Mouse (Mus musculus): ENCODE data around the gene Chil1. TPM values are rescaled to one million over a fixed set of nuclear protein-coding genes. Genes with fewer than 3 reads are reported as not detected.
A peak's percentile ranks its signal among the peaks of the same experiment; 100 is the strongest.

Gene Chil1
- total and polyA plus RNA-seq, 3 experiments = 1.7 to 6.7 (median 6.1) TPM

DNA sequence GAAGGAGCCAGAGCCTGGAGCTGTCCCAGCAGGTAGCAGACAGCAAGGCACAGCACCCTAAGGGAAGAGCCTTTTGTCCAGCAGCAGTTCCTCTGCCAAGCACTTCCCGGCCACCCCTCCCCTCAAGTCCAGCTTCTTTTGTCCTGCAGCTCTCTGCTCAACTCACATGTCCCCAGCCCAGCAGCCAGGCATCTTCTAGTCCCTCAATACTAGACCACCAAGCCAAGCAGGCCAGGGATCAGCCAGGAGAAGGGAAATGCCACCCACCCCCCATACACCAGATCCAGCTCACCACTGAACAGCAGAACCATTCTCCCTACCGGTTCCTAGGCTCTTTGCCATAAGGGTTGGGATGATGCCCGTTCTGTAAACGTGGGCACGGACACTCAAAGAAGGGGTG, 37.6 kb downstream of the Chil1 start:
- TF ChIP-seq POLR2AphosphoS2 (IDR thresholded peaks at IDR 0.05; ENCODE audit: low read depth, low read length) (no peak), PAX5 (IDR thresholded peaks at IDR 0.05; ENCODE audit: low read length) (no peak), KAT2A (IDR thresholded peaks at IDR 0.05; ENCODE audit: insufficient replicate concordance, low read length) (no peak), SIN3A (IDR thresholded peaks at IDR 0.05; ENCODE audit: low read length) (no peak), MAZ (IDR thresholded peaks at IDR 0.05; ENCODE audit: low read depth, low read length) (no peak), BHLHE40 (IDR thresholded peaks at IDR 0.05; ENCODE audit: low read depth, low read length) (no peak), RAD21 (IDR thresholded peaks at IDR 0.05; ENCODE audit: low read depth, low read length) (no peak), TBP (conservative IDR thresholded peaks at IDR 0.05; ENCODE audit: low read depth, low read length) (no peak), RCOR1 (conservative IDR thresholded peaks at IDR 0.05; ENCODE audit: low read depth, low read length) (no peak), MYC (IDR thresholded peaks at IDR 0.05; ENCODE audit: low read depth, low read length) (no peak), MXI1 (IDR thresholded peaks at IDR 0.05; ENCODE audit: low read depth, low read length) (no peak), HCFC1 (IDR thresholded peaks at IDR 0.05; ENCODE audit: low read depth, low read length) (no peak), ETS1 (conservative IDR thresholded peaks at IDR 0.05; ENCODE audit: low read depth, low read length) (no peak), USF1 (IDR thresholded peaks at IDR 0.05; ENCODE audit: low read depth, low read length) (no peak), USF2 (conservative IDR thresholded peaks at IDR 0.05; ENCODE audit: low read depth, low read length) (no peak), SMC3 (IDR thresholded peaks at IDR 0.05; ENCODE audit: low read depth, low read length) (no peak), MAFK (IDR thresholded peaks at IDR 0.05; ENCODE audit: insufficient replicate concordance, low read length) (no peak), NRF1 (IDR thresholded peaks at IDR 0.05; ENCODE audit: low read depth, low read length) (no peak), CHD1 (IDR thresholded peaks at IDR 0.05; ENCODE audit: low read depth, low read length) (no peak)
- Histone ChIP-seq H3K27me3 (replicated peaks) (no peaks in the 10 kb centered on the region), H3K4me1 (ENCODE audit: control insufficient read depth in 1 of 2, insufficient read depth in 2 of 2) (peaks cover 35 to 64% of the 10 kb centered on the region in 2 experiments), H3K4me3 (replicated peaks in 1 of 3; ENCODE audit: low read depth in 2 of 3, low read length in 2 of 3, poor library complexity in 1 of 3) (no peak overlapping the region), H3K9me3 (replicated peaks; ENCODE audit: low read length) (no peaks in the 10 kb centered on the region), H3K9ac (ENCODE audit: insufficient read depth, low read depth) (no peak overlapping the region), H3K27ac (ENCODE audit: insufficient read depth, low read depth) (no peak overlapping the region), H3K79me2 (replicated peaks; ENCODE audit: control insufficient read depth, extremely low read depth, insufficient read depth, poor library complexity, severe bottlenecking) (no peaks in the 10 kb centered on the region), H3K4me2 (ENCODE audit: insufficient read depth, low read depth, poor library complexity, severe bottlenecking) (no peak overlapping the region), H3K36me3 (replicated peaks in 1 of 2; ENCODE audit: control insufficient read depth in 1 of 2, insufficient read depth in 1 of 2, low read length in 1 of 2) (no peaks in the 10 kb centered on the region)
- no peak for DNase-seq (ENCODE audit: extremely low read depth)
- in situ Hi-C loops (cut with MboI; ENCODE audit: low pct_ligation_motif_present, low pct_unique_long_range_greater_than_20kb, low sequenced_read_pairs) = no loop called here
- dilution Hi-C loops (cut with MboI; ENCODE audit: extremely low pct_ligation_motif_present, extremely low pct_unique_long_range_greater_than_20kb, low sequenced_read_pairs) = no loop called here

DNA sequence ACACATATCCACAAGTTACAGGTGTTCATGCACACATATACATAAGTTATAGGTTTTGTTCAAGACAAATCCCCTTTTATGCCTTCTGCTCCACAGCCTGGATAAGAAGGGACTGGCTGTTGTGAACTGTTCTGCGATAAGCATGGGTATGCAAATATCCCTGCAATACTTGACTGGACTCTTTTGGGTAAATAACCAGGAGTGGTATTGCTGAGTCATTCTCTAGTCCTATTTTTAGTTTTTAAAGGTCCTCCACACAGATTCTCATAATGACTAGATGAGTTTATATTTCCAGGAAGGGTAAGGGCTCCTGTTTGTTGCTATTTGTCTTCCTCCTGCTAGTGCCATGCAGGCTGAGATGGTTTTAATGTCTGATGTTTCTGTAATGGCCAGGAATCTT, 39.2 kb downstream of the Chil1 start:
- H3K36me3 ChIP-seq (replicated peaks in 1 of 2; ENCODE audit: control insufficient read depth in 1 of 2, insufficient read depth in 1 of 2, low read length in 1 of 2) = no peaks in the 10 kb centered on the region
- in situ Hi-C loops (cut with MboI; ENCODE audit: low pct_ligation_motif_present, low pct_unique_long_range_greater_than_20kb, low sequenced_read_pairs) = no loop called here
- no peaks in the 10 kb centered on the region for H3K9me3 ChIP-seq (replicated peaks; ENCODE audit: low read length)
- peaks cover 35 to 58% of the 10 kb centered on the region in 2 experiments for H3K4me1 ChIP-seq (ENCODE audit: control insufficient read depth in 1 of 2, insufficient read depth in 2 of 2)
- H3K4me3 ChIP-seq (replicated peaks in 1 of 3; ENCODE audit: low read depth in 2 of 3, low read length in 2 of 3, poor library complexity in 1 of 3) = no peak overlapping the region
- no peaks in the 10 kb centered on the region for H3K79me2 ChIP-seq (replicated peaks; ENCODE audit: control insufficient read depth, extremely low read depth, insufficient read depth, poor library complexity, severe bottlenecking)
- peak; percentile 84 for DNase-seq (ENCODE audit: extremely low read depth)
- no peak overlapping the region for H3K9ac ChIP-seq (ENCODE audit: insufficient read depth, low read depth)
- dilution Hi-C loops (cut with MboI; ENCODE audit: extremely low pct_ligation_motif_present, extremely low pct_unique_long_range_greater_than_20kb, low sequenced_read_pairs) = no loop called here
- peak overlapping the region; percentile 45; the same call in 1 of the 2 replicates for H3K4me2 ChIP-seq (ENCODE audit: insufficient read depth, low read depth, poor library complexity, severe bottlenecking)
- H3K27ac ChIP-seq (ENCODE audit: insufficient read depth, low read depth) = no peak overlapping the region
- H3K27me3 ChIP-seq (replicated peaks) = no peaks in the 10 kb centered on the region
- TF ChIP-seq CHD2 (IDR thresholded peaks at IDR 0.05; ENCODE audit: low read length) = no peak
- TF ChIP-seq SMC3 (IDR thresholded peaks at IDR 0.05; ENCODE audit: low read depth, low read length) = no peak
- peak; percentile 28; the same call in 1 of the 2 replicates for TF ChIP-seq TCF12 (IDR thresholded peaks at IDR 0.05; ENCODE audit: low read depth, low read length)
- 0 out of 2 replicates have a peak, but pooled peaks have one; percentile 63 for TF ChIP-seq RCOR1 (conservative IDR thresholded peaks at IDR 0.05; ENCODE audit: low read depth, low read length)
- no peak for TF ChIP-seq KAT2A (IDR thresholded peaks at IDR 0.05; ENCODE audit: insufficient replicate concordance, low read length)
- no peak for TF ChIP-seq GABPA (IDR thresholded peaks at IDR 0.05; ENCODE audit: insufficient replicate concordance, low read depth, low read length)
- no peak for TF ChIP-seq UBTF (IDR thresholded peaks at IDR 0.05; ENCODE audit: low read depth, low read length)
- peak; percentile 90 for TF ChIP-seq JUND (conservative IDR thresholded peaks at IDR 0.05; ENCODE audit: low read depth, low read length)
- peak; percentile 91 for TF ChIP-seq EP300 (IDR thresholded peaks at IDR 0.05; ENCODE audit: low read length)
- TF ChIP-seq POLR2A (IDR thresholded peaks at IDR 0.05; ENCODE audit: low read depth, low read length) = no peak
- no peak for TF ChIP-seq RAD21 (IDR thresholded peaks at IDR 0.05; ENCODE audit: low read depth, low read length)
- TF ChIP-seq TBP (conservative IDR thresholded peaks at IDR 0.05; ENCODE audit: low read depth, low read length) = 0 out of 2 replicates have a peak, but pooled peaks have one; percentile 21
- no peak for TF ChIP-seq ZNF384 (IDR thresholded peaks at IDR 0.05; ENCODE audit: low read depth, low read length)
- 0 out of 2 replicates have a peak, but pooled peaks have one; percentile 16 for TF ChIP-seq MXI1 (IDR thresholded peaks at IDR 0.05; ENCODE audit: low read depth, low read length)
- TF ChIP-seq MEF2A (IDR thresholded peaks at IDR 0.05; ENCODE audit: borderline replicate concordance, low read depth, low read length) = peak; percentile 98
- no peak for TF ChIP-seq ZC3H11A (IDR thresholded peaks at IDR 0.05; ENCODE audit: low read depth, low read length)
- TF ChIP-seq PAX5 (IDR thresholded peaks at IDR 0.05; ENCODE audit: low read length) = no peak
- TF ChIP-seq BHLHE40 (IDR thresholded peaks at IDR 0.05; ENCODE audit: low read depth, low read length) = peak; percentile 73
- no peak for TF ChIP-seq HCFC1 (IDR thresholded peaks at IDR 0.05; ENCODE audit: low read depth, low read length)
- TF ChIP-seq NELFE (IDR thresholded peaks at IDR 0.05; ENCODE audit: low read depth, low read length) = no peak
- TF ChIP-seq IRF4 (IDR thresholded peaks at IDR 0.05; ENCODE audit: low read depth, low read length) = peak; percentile 93
- no peak for TF ChIP-seq MYC (IDR thresholded peaks at IDR 0.05; ENCODE audit: low read depth, low read length)
- no peak for TF ChIP-seq ELF1 (IDR thresholded peaks at IDR 0.05; ENCODE audit: low read depth, low read length)
